Mouse (Mus musculus) limb, embryonic 15.5 days (tissue): Measurements from ENCODE around the gene Lsmem1. TPM values are rescaled to one million over a fixed set of nuclear protein-coding genes. Genes with fewer than 3 reads are reported as not detected.

Source experiments
- ATAC-seq: fragments of 200-750 bp; cut with Nextera tagmentation; 2 replicates; pipeline ENCODE4 v1.8.0; 2017; ENCODE audit warnings: low read depth, moderate TSS enrichment; ENCODE audit not compliant: insufficient number of reproducible peaks, low FRiP score, low TSS enrichment
- H3K27ac ChIP-seq: fragments of 300-500 bp; sonication (generic); 2 replicates; pipeline ENCODE4 v1.5.1; 2015; ENCODE audit warnings: moderate library complexity, mild to moderate bottlenecking, inconsistent platforms
- H3K27me3 ChIP-seq: fragments of 300-500 bp; sonication (generic); 2 replicates; pipeline ENCODE4 v1.6.1; 2015; ENCODE audit warnings: inconsistent platforms
- H3K36me3 ChIP-seq: fragments of 300-500 bp; sonication (generic); 2 replicates; pipeline ENCODE4 v1.6.1; 2015; ENCODE audit warnings: inconsistent platforms
- H3K4me1 ChIP-seq: fragments of 300-500 bp; sonication (generic); 2 replicates; pipeline ENCODE4 v1.6.1; 2015; ENCODE audit warnings: inconsistent platforms
- H3K4me2 ChIP-seq: fragments of 300-500 bp; sonication (generic); 2 replicates; pipeline ENCODE4 v1.6.1; 2015; ENCODE audit warnings: mild to moderate bottlenecking, inconsistent platforms
- H3K4me3 ChIP-seq: fragments of 300-500 bp; sonication (generic); 2 replicates; pipeline ENCODE4 v1.5.1; 2015; ENCODE audit warnings: mild to moderate bottlenecking, inconsistent platforms
- H3K9ac ChIP-seq: fragments of 300-500 bp; sonication (generic); 2 replicates; pipeline ENCODE4 v1.6.1; 2015; ENCODE audit warnings: inconsistent platforms
- H3K9me3 ChIP-seq: fragments of 300-500 bp; sonication (generic); 2 replicates; pipeline ENCODE4 v1.6.1; 2016; ENCODE audit warnings: inconsistent platforms
- WGBS: fragments of 180-500 bp; shearing (Covaris S2); methylation state at CpG from one replicate; pipeline ENCODE4 v1.1.7; 2015; 5-methylcytosine and 5-hydroxymethylcytosine counted together
- polyA plus RNA-seq: library from polyadenylated mRNA; unstranded; fragments of >200 nt; fragmentation: Nextera tagmentation; extraction: Ambion mirVana; gene quantifications from 2 replicates; pipeline ENCODE4 v1.2.1, GENCODE M21; 2015

Gene Lsmem1
- polyA plus RNA-seq, 1 experiment from 2014 or later, result 1.2 TPM

DNA sequence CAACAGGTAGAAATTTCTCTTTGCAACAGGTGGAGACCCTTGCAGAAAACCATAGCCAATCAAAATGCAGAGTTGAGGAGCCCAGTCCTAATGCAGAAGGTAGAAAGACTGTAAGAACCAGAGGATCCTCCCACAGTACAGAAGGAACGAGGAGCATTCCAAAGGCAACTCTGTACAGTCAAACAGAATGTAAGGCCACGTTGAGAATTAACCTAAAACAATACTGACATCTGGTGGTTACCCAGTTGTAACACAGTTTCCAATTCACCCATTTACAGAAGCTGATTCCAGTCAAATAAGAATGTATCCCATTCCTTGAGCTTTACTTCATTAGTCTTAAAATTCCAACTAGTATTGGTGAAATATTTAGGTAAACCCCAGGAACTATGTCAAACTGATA is 34.7 kb downstream of the Lsmem1 start:
- no peak overlapping the region for H3K4me2 ChIP-seq
- H3K27me3 ChIP-seq, result no peaks in the 10 kb centered on the region
- H3K9me3 ChIP-seq, result no peaks in the 10 kb centered on the region
- H3K9ac ChIP-seq, result no peak overlapping the region
- no peak overlapping the region for H3K27ac ChIP-seq
- no peak for ATAC-seq
- no peaks in the 10 kb centered on the region for H3K36me3 ChIP-seq
- H3K4me3 ChIP-seq, result no peak overlapping the region
- H3K4me1 ChIP-seq, result no peaks in the 10 kb centered on the region
- 0% methylated on average over 2 of the region's 2 CpGs for WGBS

GRCm38 (mm10) chr12:40160777-40161176 is 38.5 kb downstream of the Lsmem1 start:
- Histone ChIP-seq H3K9ac (no peak overlapping the region), H3K4me2 (no peak overlapping the region), H3K9me3 (no peaks in the 10 kb centered on the region), H3K4me1 (no peaks in the 10 kb centered on the region), H3K36me3 (no peaks in the 10 kb centered on the region), H3K27ac (no peak overlapping the region), H3K4me3 (no peak overlapping the region), H3K27me3 (no peaks in the 10 kb centered on the region)
- WGBS, result 67% methylated on average over 2 of the region's 2 CpGs
- no peak for ATAC-seq

DNA sequence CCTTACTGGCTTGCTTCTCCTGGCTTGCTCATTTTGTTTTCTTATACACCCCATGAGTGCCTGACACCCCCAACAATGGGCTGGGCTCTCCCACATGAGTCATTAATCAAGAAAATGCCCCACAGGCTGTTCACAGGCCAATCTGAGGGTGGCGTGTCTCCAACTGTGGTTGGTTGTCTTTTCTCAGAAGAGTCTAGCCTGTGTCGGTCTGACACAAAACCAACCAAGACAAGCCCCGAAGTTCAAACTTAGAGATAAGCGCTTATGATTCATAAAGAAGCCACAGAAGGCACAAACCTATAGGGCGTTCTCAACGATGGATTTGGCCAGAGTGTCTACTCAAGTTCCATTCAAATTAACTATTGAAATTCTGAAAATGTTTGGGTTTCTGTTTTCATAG is 45.1 kb downstream of the Lsmem1 start:
- Histone ChIP-seq H3K27ac (no peak overlapping the region), H3K9ac (no peak overlapping the region), H3K36me3 (no peaks in the 10 kb centered on the region), H3K4me3 (no peak overlapping the region), H3K27me3 (no peaks in the 10 kb centered on the region), H3K4me1 (no peaks in the 10 kb centered on the region), H3K4me2 (no peak overlapping the region), H3K9me3 (no peaks in the 10 kb centered on the region)
- WGBS, result 87% methylated on average over 6 of the region's 6 CpGs
- ATAC-seq, result no peak

- no peaks in the 10 kb centered on the region for H3K9me3 ChIP-seq
- no peaks in the 10 kb centered on the region for H3K36me3 ChIP-seq
- H3K27ac ChIP-seq, result no peak overlapping the region
- H3K4me1 ChIP-seq, result no peaks in the 10 kb centered on the region
- WGBS, result 71% methylated on average over 8 of the region's 8 CpGs
- no peak for ATAC-seq
- H3K4me3 ChIP-seq, result no peak overlapping the region
- H3K27me3 ChIP-seq, result no peaks in the 10 kb centered on the region
- H3K9ac ChIP-seq, result no peak overlapping the region
- H3K4me2 ChIP-seq, result no peak overlapping the region
Measured at GRCm38 (mm10) chr12:40152353-40153069, 46.8 kb downstream of the Lsmem1 start.

DNA sequence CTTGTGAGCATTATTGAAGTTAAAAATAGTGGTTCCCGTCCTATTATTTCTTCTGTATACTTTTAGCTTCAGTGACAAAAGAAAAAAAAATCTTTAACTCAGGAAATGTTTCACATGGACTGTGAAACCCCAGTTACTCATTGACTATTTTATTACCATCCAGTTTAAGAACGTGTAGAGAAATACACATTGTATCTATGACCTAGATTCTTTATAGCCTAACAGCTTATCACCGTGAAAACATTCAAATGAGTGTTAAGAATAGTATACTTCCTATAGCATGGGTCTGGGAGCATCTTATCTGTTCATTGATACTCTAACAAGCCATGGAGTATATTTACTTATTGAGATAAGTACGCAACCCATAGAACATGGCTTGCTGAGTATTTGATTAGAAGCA is 52.0 kb downstream of the Lsmem1 start:
- Histone ChIP-seq H3K9ac (no peak overlapping the region), H3K36me3 (no peaks in the 10 kb centered on the region), H3K4me2 (no peak overlapping the region), H3K9me3 (no peaks in the 10 kb centered on the region), H3K27me3 (no peaks in the 10 kb centered on the region), H3K27ac (no peak overlapping the region), H3K4me3 (no peak overlapping the region), H3K4me1 (no peaks in the 10 kb centered on the region)
- no peak for ATAC-seq
- WGBS, result 76% methylated on average over 4 of the region's 4 CpGs

DNA sequence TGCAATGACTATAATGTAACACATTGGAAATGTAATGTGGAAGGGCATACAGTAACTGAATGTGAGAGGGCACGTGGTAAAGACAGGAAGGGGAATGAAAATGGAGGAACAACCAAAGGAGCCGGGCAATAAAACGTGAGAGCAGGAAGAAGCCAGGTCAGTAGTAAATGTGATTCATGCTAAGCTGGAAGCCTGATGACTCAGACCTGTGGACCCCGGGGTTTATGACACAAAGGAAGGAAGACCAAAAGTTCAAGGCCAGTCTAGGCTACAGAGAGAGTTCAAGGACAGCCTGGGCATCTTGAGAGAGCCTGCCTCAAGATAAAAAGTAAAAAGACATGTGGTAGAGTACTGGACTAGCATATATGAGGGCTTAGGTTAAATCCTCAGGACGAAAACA is 52.8 kb downstream of the Lsmem1 start:
- Histone ChIP-seq H3K4me1 (no peaks in the 10 kb centered on the region), H3K27ac (no peak overlapping the region), H3K9ac (no peak overlapping the region), H3K9me3 (no peaks in the 10 kb centered on the region), H3K4me3 (no peak overlapping the region), H3K36me3 (no peaks in the 10 kb centered on the region), H3K4me2 (no peak overlapping the region), H3K27me3 (no peaks in the 10 kb centered on the region)
- no peak for ATAC-seq
- WGBS, result 59% methylated on average over 5 of the region's 5 CpGs

- 60% methylated on average over 5 of the region's 5 CpGs for WGBS
- Histone ChIP-seq H3K9me3 (no peaks in the 10 kb centered on the region), H3K4me3 (no peak overlapping the region), H3K9ac (no peak overlapping the region), H3K4me2 (no peak overlapping the region), H3K27ac (no peak overlapping the region), H3K36me3 (no peaks in the 10 kb centered on the region), H3K27me3 (no peaks in the 10 kb centered on the region), H3K4me1 (no peaks in the 10 kb centered on the region)
- no peak for ATAC-seq
Measured at GRCm38 (mm10) chr12:40140706-40141105, 58.6 kb downstream of the Lsmem1 start.

DNA sequence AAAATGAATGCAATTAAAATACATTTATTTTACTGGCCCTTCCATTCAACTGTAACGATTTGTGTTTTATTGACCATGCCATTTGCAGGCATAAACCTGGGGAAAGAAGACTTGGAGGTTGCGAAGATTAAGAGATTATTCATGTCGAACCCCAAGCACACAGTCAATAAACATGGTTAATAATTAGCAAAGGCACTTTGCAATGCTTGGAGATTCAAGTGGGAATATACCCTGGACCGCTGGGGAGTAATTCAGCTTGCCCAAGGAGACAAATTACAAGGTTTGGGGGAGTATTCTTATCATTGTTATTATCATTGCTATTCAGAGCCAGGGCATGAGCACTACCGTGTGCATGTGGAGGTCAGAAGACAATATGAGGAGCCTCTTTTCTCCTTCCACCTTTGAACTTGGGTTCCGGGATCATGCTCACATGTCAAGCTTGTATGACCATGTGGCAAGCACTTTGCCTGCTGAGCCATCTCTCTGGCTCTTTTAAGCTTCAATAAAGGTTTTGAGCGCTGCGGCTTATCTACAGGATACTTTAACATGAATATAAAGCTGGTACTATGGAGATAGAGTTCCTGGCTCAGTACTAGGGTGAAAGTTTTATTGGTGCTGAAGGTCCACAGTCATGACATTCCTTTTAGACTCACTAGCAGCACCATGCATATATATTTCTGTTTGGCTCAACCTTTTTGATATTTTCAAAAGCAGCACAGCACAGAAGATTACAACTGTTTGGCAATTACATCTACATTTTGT is 59.6 kb downstream of the Lsmem1 start:
- no peak overlapping the region for H3K4me2 ChIP-seq
- no peak overlapping the region for H3K9ac ChIP-seq
- H3K4me1 ChIP-seq, result no peaks in the 10 kb centered on the region
- H3K9me3 ChIP-seq, result no peaks in the 10 kb centered on the region
- no peak for ATAC-seq
- H3K27me3 ChIP-seq, result no peaks in the 10 kb centered on the region
- no peak overlapping the region for H3K4me3 ChIP-seq
- no peak overlapping the region for H3K27ac ChIP-seq
- WGBS, result 86% methylated on average over 8 of the region's 8 CpGs
- H3K36me3 ChIP-seq, result no peaks in the 10 kb centered on the region

- Histone ChIP-seq H3K27me3 (peaks cover 21% of the 10 kb centered on the region), H3K36me3 (no peaks in the 10 kb centered on the region), H3K27ac (no peak overlapping the region), H3K4me1 (peaks cover 11% of the 10 kb centered on the region), H3K4me2 (peak overlapping the region; percentile 70), H3K4me3 (peak overlapping the region; percentile 42), H3K9ac (no peak overlapping the region), H3K9me3 (no peaks in the 10 kb centered on the region)
- WGBS, result 43% methylated on average over 11 of the region's 11 CpGs
- no peak for ATAC-seq
Measured at GRCm38 (mm10) chr12:40134529-40134928, 64.8 kb downstream of the Lsmem1 start.

- no peak for ATAC-seq
- peaks cover 21% of the 10 kb centered on the region for H3K27me3 ChIP-seq
- no peaks in the 10 kb centered on the region for H3K9me3 ChIP-seq
- 1% methylated on average over 39 of the region's 39 CpGs for WGBS
- peak within 1 kb of the TSS; percentile 70 for H3K4me2 ChIP-seq
- peak within 1 kb of the TSS; percentile 42 for H3K4me3 ChIP-seq
- no peaks in the 10 kb centered on the region for H3K36me3 ChIP-seq
- peaks cover 11% of the 10 kb centered on the region for H3K4me1 ChIP-seq
- no peak within 1 kb of the TSS for H3K27ac ChIP-seq
- no peak within 1 kb of the TSS for H3K9ac ChIP-seq
Measured at GRCm38 (mm10) chr12:40133573-40134271, 65.6 kb downstream of the Lsmem1 start, which contains the start of gene Scin. Gene Scin (minus strand): TSS chr12:40134228.

GRCm38 (mm10) chr12:40133194-40133572 is 66.1 kb downstream of the Lsmem1 start:
- Histone ChIP-seq H3K9ac (no peak overlapping the region), H3K4me3 (peak overlapping the region; percentile 42)
- WGBS, result 17% methylated on average over 10 of the region's 10 CpGs

More at GRCm38 (mm10) chr12:40133194-40133572, 66.1 kb downstream of the Lsmem1 start:
- H3K27ac ChIP-seq, result no peak overlapping the region
- no peaks in the 10 kb centered on the region for H3K36me3 ChIP-seq
- H3K4me2 ChIP-seq, result peak overlapping the region; percentile 70
- peaks cover 21% of the 10 kb centered on the region for H3K27me3 ChIP-seq
- no peaks in the 10 kb centered on the region for H3K9me3 ChIP-seq
- H3K4me1 ChIP-seq, result peaks cover 11% of the 10 kb centered on the region
- ATAC-seq, result no peak
